Mouse (Mus musculus): ENCODE results near the gene Aldh1a2.

Aldh1a2 gene

DNA sequence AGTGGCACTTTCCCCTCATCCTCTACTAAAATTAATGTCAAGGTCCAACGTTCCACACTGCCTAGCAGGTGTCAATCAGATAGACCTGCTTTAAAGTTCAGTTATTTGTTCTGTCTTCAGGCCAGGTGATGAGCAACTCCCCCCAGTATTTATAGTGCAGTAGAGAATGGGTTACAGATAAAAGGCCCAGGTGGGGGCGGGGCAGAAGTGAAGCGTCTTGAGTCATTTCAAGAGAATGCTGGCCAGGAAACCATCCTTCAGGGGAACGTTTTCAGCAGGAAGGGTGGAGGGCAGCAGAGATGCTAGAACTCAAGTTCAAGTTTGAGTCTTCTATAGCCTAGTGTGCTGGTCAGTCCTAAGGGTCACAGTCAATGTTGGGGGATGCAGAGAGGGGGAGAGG is 121.1 kb downstream of the Aldh1a2 start:
- TF ChIP-seq POU5F1 (IDR thresholded peaks at IDR 0.05; ENCODE audit: borderline replicate concordance, low read length): no peak
- no peak for TF ChIP-seq NANOG (IDR thresholded peaks at IDR 0.05; ENCODE audit: borderline replicate concordance, low read length)
- no peak for TF ChIP-seq CTCF (conservative IDR thresholded peaks at IDR 0.05; ENCODE audit: low read length)
- no peaks in the 10 kb centered on the region for H3K36me3 ChIP-seq (ENCODE audit: insufficient read depth, low read length)
- H3K4me3 ChIP-seq (replicated peaks; ENCODE audit: low read length): no peak overlapping the region

DNA sequence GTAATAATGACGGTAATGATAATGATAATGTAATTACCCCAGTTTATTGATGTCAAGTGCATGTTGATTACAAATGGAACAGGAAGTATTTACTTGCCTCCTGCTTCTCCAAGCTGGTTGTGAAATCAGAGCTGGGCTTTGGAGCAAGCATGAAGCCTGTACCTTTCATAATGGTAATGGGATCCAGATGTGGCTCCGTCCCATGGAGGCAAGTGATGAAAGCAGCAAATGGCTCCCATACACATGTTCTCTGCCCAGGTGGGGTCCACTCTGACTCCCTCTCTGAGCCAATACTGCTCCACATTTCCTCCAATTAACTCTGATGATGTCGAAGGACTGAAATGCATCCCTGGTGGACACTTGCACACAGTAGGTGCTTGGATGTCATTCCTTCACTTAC is 121.8 kb downstream of the Aldh1a2 start:
- no peaks in the 10 kb centered on the region; the same call in 1 of the 2 replicates for H3K27me3 ChIP-seq (ENCODE audit: insufficient read depth, low read length)
- TF ChIP-seq CTCF (conservative IDR thresholded peaks at IDR 0.05; ENCODE audit: low read length) (no peak), POU5F1 (IDR thresholded peaks at IDR 0.05; ENCODE audit: borderline replicate concordance, low read length) (no peak), NANOG (IDR thresholded peaks at IDR 0.05; ENCODE audit: borderline replicate concordance, low read length) (no peak)
- H3K36me3 ChIP-seq (ENCODE audit: insufficient read depth, low read length): no peaks in the 10 kb centered on the region
- no peaks in the 10 kb centered on the region for H3K9me3 ChIP-seq (ENCODE audit: low read length)
- 0 out of 2 replicates have a peak, but pooled peaks cover under 1% of the 10 kb centered on the region for H3K4me1 ChIP-seq (replicated peaks; ENCODE audit: low read depth, low read length)
- H3K4me3 ChIP-seq (replicated peaks; ENCODE audit: low read length): no peak overlapping the region

More for the DNA sequence above, 121.1 kb downstream of the Aldh1a2 start:
- no peaks in the 10 kb centered on the region; the same call in 1 of the 2 replicates for H3K27me3 ChIP-seq (ENCODE audit: insufficient read depth, low read length)
- peaks cover 8% of the 10 kb centered on the region for H3K4me1 ChIP-seq (replicated peaks; ENCODE audit: low read depth, low read length)
- no peaks in the 10 kb centered on the region for H3K9me3 ChIP-seq (ENCODE audit: low read length)

DNA sequence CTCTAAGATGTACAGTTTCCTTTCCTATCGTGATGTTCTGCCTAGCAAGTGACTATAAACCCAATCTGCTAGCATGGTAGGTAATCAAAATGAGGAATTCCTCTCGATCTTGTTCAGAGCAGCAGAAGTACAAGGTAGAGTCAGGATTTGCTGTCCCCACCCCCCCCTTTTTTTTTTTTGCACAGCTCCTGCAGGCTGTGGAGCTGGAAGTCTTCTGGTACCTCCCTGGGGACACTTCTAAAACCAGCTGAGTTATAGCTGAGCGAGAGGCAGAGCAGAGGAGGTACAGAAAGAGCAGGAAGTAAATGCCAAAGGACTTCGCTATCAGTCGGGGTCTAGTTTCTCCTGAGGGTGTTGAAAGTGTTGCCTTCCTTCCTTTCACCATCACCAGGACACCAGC is 124.5 kb downstream of the Aldh1a2 start:
- no peak overlapping the region for H3K4me3 ChIP-seq (replicated peaks; ENCODE audit: low read length)
- H3K36me3 ChIP-seq (ENCODE audit: insufficient read depth, low read length): no peaks in the 10 kb centered on the region
- TF ChIP-seq NANOG (IDR thresholded peaks at IDR 0.05; ENCODE audit: borderline replicate concordance, low read length): no peak
- TF ChIP-seq POU5F1 (IDR thresholded peaks at IDR 0.05; ENCODE audit: borderline replicate concordance, low read length): no peak
- no peaks in the 10 kb centered on the region for H3K9me3 ChIP-seq (ENCODE audit: low read length)
- H3K27me3 ChIP-seq (ENCODE audit: insufficient read depth, low read length): peaks cover 3% of the 10 kb centered on the region; the same call in 1 of the 2 replicates
- no peaks in the 10 kb centered on the region for H3K4me1 ChIP-seq (replicated peaks; ENCODE audit: low read depth, low read length)

All from E14TG2a.4 (cell line).